Mouse (Mus musculus) left cerebral cortex, postnatal 4 days (tissue): ENCODE data around the gene Tnpo1. TPM values are rescaled to one million over a fixed set of nuclear protein-coding genes. Genes with fewer than 3 reads are reported as not detected.

Source experiments
- DNase-seq: peaks from one replicate; pipeline ENCODE4 v3.0.0-alpha.2; 2022
- intact Hi-C: fragments of 180-260 bp; cut with DNase I; formaldehyde crosslinking; loops from one replicate; pipeline ENCODE4 v1.15.1; 2025
- total RNA-seq, 2 experiments: library from RNA; stranded (reverse); gene quantifications; 2 replicates each; pipeline ENCODE4 v1.2.3; 2021

The Tnpo1 gene
- total RNA-seq, 2 experiments from 2014 or later, result 98.9 to 122 TPM

GRCm38 (mm10) chr13:98791693-98792092 lies 134.5 kb downstream of the Tnpo1 start:
- no peak for DNase-seq
- intact Hi-C loops, result no loop called here

Other genes with a start within 250 kb of the Tnpo1 start
- under 1 TPM; 0.30 to 0.34 TPM for gene Tmem171, start 231.6 kb downstream of the Tnpo1 start, total RNA-seq
- 10 to 100 TPM; 43.2 to 47.7 TPM for gene Fcho2, start 110.9 kb downstream of the Tnpo1 start, total RNA-seq
- not detected for gene 1700024P04Rik, start 58.2 kb upstream of the Tnpo1 start, total RNA-seq